Mouse (Mus musculus): ENCODE results near the gene Tsc22d2.
A peak's percentile ranks its signal among the peaks of the same experiment; 100 is the strongest.
"Not testable (repeated sequence)": the region's sequence is repeated elsewhere in the genome, so short reads cannot be mapped to it uniquely, and the experiment has no call there.

The Tsc22d2 gene

GRCm38 (mm10) chr3:58428861-58429260 is 14.3 kb downstream of the Tsc22d2 start:
- no peak for DNase-seq (ENCODE audit: low spot score in 2 of 2)

- no peak for DNase-seq (ENCODE audit: low spot score in 2 of 2)
These were observed 19.9 kb downstream of the Tsc22d2 start for GRCm38 (mm10) chr3:58434414-58434813.

- no peak for DNase-seq (ENCODE audit: low spot score in 2 of 2)
These were observed 33.7 kb downstream of the Tsc22d2 start for GRCm38 (mm10) chr3:58448230-58448629.

GRCm38 (mm10) chr3:58449487-58449886 is 35.0 kb downstream of the Tsc22d2 start:
- no peak for DNase-seq (ENCODE audit: low spot score in 2 of 2)

GRCm38 (mm10) chr3:58454414-58455205 is 40.1 kb downstream of the Tsc22d2 start:
- no peak for DNase-seq (ENCODE audit: low spot score in 2 of 2)

- no peak for DNase-seq (ENCODE audit: low spot score in 2 of 2)
These were observed 40.7 kb downstream of the Tsc22d2 start for GRCm38 (mm10) chr3:58455255-58455654.

GRCm38 (mm10) chr3:58469655-58470437 is 55.3 kb downstream of the Tsc22d2 start:
- no peak for DNase-seq (ENCODE audit: low spot score in 2 of 2)

GRCm38 (mm10) chr3:58475298-58475697 is 60.8 kb downstream of the Tsc22d2 start:
- not testable (repeated sequence) for DNase-seq (ENCODE audit: low spot score in 2 of 2)

GRCm38 (mm10) chr3:58478755-58479455 is 64.4 kb downstream of the Tsc22d2 start:
- no peak for DNase-seq (ENCODE audit: low spot score in 2 of 2)

- no peak for DNase-seq (ENCODE audit: low spot score in 2 of 2)
These were observed 71.4 kb downstream of the Tsc22d2 start for GRCm38 (mm10) chr3:58485883-58486282.

GRCm38 (mm10) chr3:58487121-58487520 is 72.6 kb downstream of the Tsc22d2 start:
- no peak for DNase-seq (ENCODE audit: low spot score in 2 of 2)

GRCm38 (mm10) chr3:58487999-58488775 is 73.7 kb downstream of the Tsc22d2 start:
- no peak for DNase-seq (ENCODE audit: low spot score in 2 of 2)

- peak; percentile 28 to 47 for DNase-seq (ENCODE audit: low spot score in 2 of 2)
These were observed 76.3 kb downstream of the Tsc22d2 start for GRCm38 (mm10) chr3:58490787-58491186.

- peak; percentile 24 to 54 for DNase-seq (ENCODE audit: low spot score in 2 of 2)
These were observed 79.1 kb downstream of the Tsc22d2 start for GRCm38 (mm10) chr3:58493621-58494020.

GRCm38 (mm10) chr3:58501961-58502360 is 87.4 kb downstream of the Tsc22d2 start:
- no peak for DNase-seq (ENCODE audit: low spot score in 2 of 2)

GRCm38 (mm10) chr3:58503720-58504333 is 89.3 kb downstream of the Tsc22d2 start:
- DNase-seq (ENCODE audit: low spot score in 2 of 2) = no peak

- DNase-seq (ENCODE audit: low spot score in 2 of 2) = no peak
These were observed 90.2 kb downstream of the Tsc22d2 start for GRCm38 (mm10) chr3:58504676-58505075.

GRCm38 (mm10) chr3:58508020-58508750 is 93.7 kb downstream of the Tsc22d2 start:
- no peak for DNase-seq (ENCODE audit: low spot score in 2 of 2)

- no peak for DNase-seq (ENCODE audit: low spot score in 2 of 2)
These were observed 97.1 kb downstream of the Tsc22d2 start for GRCm38 (mm10) chr3:58511581-58511980.

- no peak for DNase-seq (ENCODE audit: low spot score in 2 of 2)
These were observed 98.2 kb downstream of the Tsc22d2 start for GRCm38 (mm10) chr3:58512740-58513139.
